Mouse (Mus musculus) liver, postnatal 0 days (tissue): ENCODE results near the gene Gstm2.

Experiments used
- CTCF ChIP-seq: sonication (generic); IDR thresholded peaks from 2 replicates; pipeline ENCODE4 v1.5.1; 2016; ENCODE audit warnings: antibody characterized with exemption, low read depth
- EP300 ChIP-seq: IDR thresholded peaks from 2 replicates; pipeline ENCODE4 v1.6.1; 2016; ENCODE audit warnings: antibody characterized with exemption, low read depth, mild to moderate bottlenecking

DNA sequence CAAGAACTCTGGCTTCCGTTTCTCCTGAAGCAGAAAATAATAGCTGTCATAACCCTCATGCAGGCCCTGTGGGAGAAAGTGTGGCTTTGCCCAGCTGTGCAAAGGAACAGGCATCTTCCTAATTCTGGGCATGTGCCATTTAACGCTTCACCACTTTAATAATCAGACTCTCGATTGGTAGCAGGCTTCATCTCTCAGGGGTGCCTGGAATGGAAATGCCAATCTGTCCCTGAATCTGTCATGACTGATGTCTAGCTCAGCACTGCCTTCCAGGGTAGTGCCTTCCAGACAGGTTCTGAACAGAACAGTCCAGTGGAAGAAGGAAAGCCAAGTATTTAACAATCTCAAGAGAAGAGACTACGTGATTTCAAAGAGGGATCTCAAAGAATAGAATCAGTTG lies 45.0 kb downstream of the Gstm2 start:
- TF ChIP-seq CTCF (no peak), EP300 (no peak)
